Mouse (Mus musculus) testis, adult 2 months (tissue): ENCODE measurements around the gene Maml3.

Experiments used
- CTCF ChIP-seq: fragments of 200-500 bp; IDR thresholded peaks from 2 replicates; pipeline ENCODE4 v1.5.1; 2012; ENCODE audit warnings: low read depth, mild to moderate bottlenecking, inconsistent platforms, low read length, moderate library complexity; ENCODE audit not compliant: control insufficient read depth, insufficient read depth, insufficient replicate concordance
- POLR2A ChIP-seq: fragments of 200-500 bp; IDR thresholded peaks from 2 replicates; pipeline ENCODE4 v1.6.1; 2012; ENCODE audit warnings: low read depth, mild to moderate bottlenecking, inconsistent platforms, low read length, moderate library complexity; ENCODE audit not compliant: control insufficient read depth

- TF ChIP-seq POLR2A (no peak), CTCF (no peak)
Observed at GRCm38 (mm10) chr3:51649986-51650385, 454.9 kb downstream of the Maml3 start.
